Mouse (Mus musculus): Measurements from ENCODE around the gene Maob.

The Maob gene

GRCm38 (mm10) chrX:16817261-16817769 is at the start of gene Maob:
Maob (minus strand) TSS chrX:16817366.
- no peak for DNase-seq

- DNase-seq, result no peak
These were observed 43.1 kb upstream of the Maob start for GRCm38 (mm10) chrX:16860244-16860643.

- DNase-seq, result no peak
These were observed 28.9 kb upstream of the Maob start for GRCm38 (mm10) chrX:16846034-16846433.

- no peak for DNase-seq
These were observed 24.3 kb upstream of the Maob start for GRCm38 (mm10) chrX:16841443-16841842.

- no peak for DNase-seq
These were observed 20.1 kb upstream of the Maob start for GRCm38 (mm10) chrX:16837293-16837692.

GRCm38 (mm10) chrX:16836488-16837082 is 19.4 kb upstream of the Maob start:
- no peak for DNase-seq

- no peak for DNase-seq
These were observed 8.9 kb upstream of the Maob start for GRCm38 (mm10) chrX:16826028-16826427.

GRCm38 (mm10) chrX:16815965-16816364 is 1.2 kb downstream of the Maob start:
- no peak for DNase-seq

GRCm38 (mm10) chrX:16812080-16812479 is 5.1 kb downstream of the Maob start:
- DNase-seq, result no peak

- no peak for DNase-seq
These were observed 49.7 kb downstream of the Maob start for GRCm38 (mm10) chrX:16767453-16767852.

- DNase-seq, result no peak
These were observed 51.0 kb downstream of the Maob start for GRCm38 (mm10) chrX:16766156-16766555.

- no peak for DNase-seq
These were observed 55.7 kb downstream of the Maob start for GRCm38 (mm10) chrX:16761430-16761829.

GRCm38 (mm10) chrX:16754761-16755160 is 62.4 kb downstream of the Maob start:
- DNase-seq, result no peak

GRCm38 (mm10) chrX:16748932-16749331 is 68.2 kb downstream of the Maob start:
- DNase-seq, result no peak

GRCm38 (mm10) chrX:16714033-16714432 is 103.1 kb downstream of the Maob start:
- DNase-seq, result no peak

- DNase-seq, result no peak
These were observed 111.1 kb downstream of the Maob start for GRCm38 (mm10) chrX:16706094-16706493.
